Mouse (Mus musculus) adrenal gland, adult 18-20 months (tissue): Measurements from ENCODE around the gene Olfr623. TPM values are rescaled to one million over a fixed set of nuclear protein-coding genes. Genes with fewer than 3 reads are reported as not detected.

Source experiments
- DNase-seq, 2 experiments: peaks; one replicate each; pipeline ENCODE4 v3.0.0; 2021 to 2022; ENCODE audit warnings: low spot score in 2 of 2
- long read RNA-seq, 2 experiments: library from polyadenylated mRNA; stranded (forward); transcript quantifications; one replicate each; pipeline ENCODE4 v2.0.0; 2021
- total RNA-seq, 2 experiments: library from RNA; stranded (reverse); gene quantifications; 1 replicate in 1 of 2; 2 replicates in 1 of 2; pipeline ENCODE4 v1.2.3; 2021

Olfr623 gene
- not detected for total RNA-seq
- long read RNA-seq, experiment 1: 0 reads
- long read RNA-seq, experiment 2: 0 reads

- no peak for DNase-seq
Measured at GRCm38 (mm10) chr7:103663598-103663997, at the start of gene Olfr623. Gene Olfr623, minus strand, starts transcription at chr7:103663698.

- no peak for DNase-seq
Measured at GRCm38 (mm10) chr7:103712024-103712423, 48.5 kb upstream of the Olfr623 start.

DNA sequence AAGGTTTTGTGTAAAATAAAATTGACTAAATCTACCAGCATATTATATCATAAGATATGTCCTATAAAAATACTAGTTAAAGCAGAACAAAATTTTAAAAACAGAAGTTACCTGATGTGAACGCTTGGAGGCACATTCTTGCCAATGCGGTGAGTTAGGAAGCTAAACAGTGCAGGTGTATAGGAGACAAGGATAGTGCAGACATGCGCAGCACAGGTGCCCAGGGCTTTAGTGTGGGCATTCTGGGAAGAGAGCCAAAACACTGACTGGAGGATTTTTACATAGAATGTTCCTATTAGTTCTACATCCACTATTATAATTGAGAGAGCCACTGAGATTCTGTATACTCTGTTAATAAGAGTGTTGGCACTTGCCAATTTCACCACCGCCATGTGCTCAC is 36.0 kb upstream of the Olfr623 start:
- DNase-seq: no peak

- DNase-seq: no peak
Measured at GRCm38 (mm10) chr7:103682420-103682819, 18.9 kb upstream of the Olfr623 start, which contains the start of gene Olfr625-ps1. Gene Olfr625-ps1, plus strand, starts transcription at chr7:103682720.

DNA sequence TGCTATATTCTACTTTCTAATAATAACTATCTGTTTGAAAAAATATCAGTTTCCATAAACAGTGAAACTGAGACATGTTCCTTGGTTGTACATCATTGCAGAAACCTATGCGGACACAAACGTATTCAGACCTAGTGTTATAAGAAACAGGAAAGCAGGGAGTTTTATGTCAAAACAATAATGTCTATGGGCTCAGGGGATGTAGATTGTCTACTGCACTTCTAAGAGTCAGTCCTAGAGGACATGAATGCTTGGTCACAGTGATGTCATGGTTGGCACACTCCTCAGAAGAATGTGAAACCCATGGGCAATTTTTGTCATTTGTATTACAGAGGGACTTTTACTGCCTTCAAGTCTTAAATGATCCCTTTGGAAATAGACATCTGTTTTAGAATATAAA is 7.6 kb upstream of the Olfr623 start, which contains the start of gene Olfr624:
Gene Olfr624, minus strand, starts transcription at position 101 of the 400 bp plus-strand sequence.
- no peak for DNase-seq

GRCm38 (mm10) chr7:103644070-103644469 is 19.4 kb downstream of the Olfr623 start:
- DNase-seq: no peak

- no peak for DNase-seq
Measured at GRCm38 (mm10) chr7:103642602-103643001, 20.9 kb downstream of the Olfr623 start, which contains the start of gene Olfr622. Gene Olfr622, minus strand, starts transcription at chr7:103642702.

DNA sequence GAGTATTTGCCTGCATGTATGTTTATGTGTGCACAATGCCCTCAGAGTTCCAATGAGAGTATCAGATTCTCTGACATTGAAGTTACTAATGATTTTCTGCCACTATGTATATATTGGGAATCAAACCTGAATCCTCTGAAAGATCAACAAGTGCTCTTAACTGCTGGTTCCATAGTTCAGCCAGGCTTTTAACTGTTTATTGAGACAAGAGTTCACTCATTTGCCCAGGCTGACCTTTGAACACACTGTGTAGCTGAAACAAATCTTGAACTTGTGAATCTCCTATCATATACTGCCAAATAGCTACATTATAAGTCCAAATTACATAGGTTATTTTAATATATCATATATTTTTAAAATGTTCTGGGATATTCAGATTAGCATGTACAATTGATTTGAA is 26.7 kb downstream of the Olfr623 start:
- no peak for DNase-seq

GRCm38 (mm10) chr7:103612434-103612833 is 51.1 kb downstream of the Olfr623 start, which contains the start of gene Olfr620:
Gene Olfr620, minus strand, starts transcription at chr7:103612534.
- no peak for DNase-seq

Other genes starting within 250 kb of the Olfr623 start
- gene Usp17lc, start 248.6 kb downstream of the Olfr623 start, total RNA-seq: not detected
- gene Olfr605, start 218.3 kb downstream of the Olfr623 start, total RNA-seq: not detected
- not detected for gene Olfr606, start 214.7 kb downstream of the Olfr623 start, total RNA-seq
- not detected for gene Olfr607, start 199.5 kb downstream of the Olfr623 start, total RNA-seq
- not detected for gene Olfr608, start 193.8 kb downstream of the Olfr623 start, total RNA-seq
- gene Olfr609, start 165.6 kb downstream of the Olfr623 start, total RNA-seq: not detected
- gene Olfr610, start 151.6 kb downstream of the Olfr623 start, total RNA-seq: not detected
- gene Olfr611, start 142.9 kb downstream of the Olfr623 start, total RNA-seq: not detected
- not detected for gene Olfr612, start 121.0 kb downstream of the Olfr623 start, total RNA-seq
- gene Olfr613, start 115.6 kb downstream of the Olfr623 start, total RNA-seq: not detected
- gene Olfr615, start 107.6 kb downstream of the Olfr623 start, total RNA-seq: not detected
- not detected for gene Olfr616, start 94.6 kb downstream of the Olfr623 start, total RNA-seq
- gene Olfr617, start 90.6 kb downstream of the Olfr623 start, total RNA-seq: not detected
- gene Olfr618, start 73.6 kb downstream of the Olfr623 start, total RNA-seq: not detected
- not detected for gene Olfr619, start 63.1 kb downstream of the Olfr623 start, total RNA-seq
- gene Olfr620, start 51.2 kb downstream of the Olfr623 start, total RNA-seq: not detected
- gene Olfr622, start 21.0 kb downstream of the Olfr623 start, total RNA-seq: not detected
- gene Olfr624, start 7.5 kb upstream of the Olfr623 start, total RNA-seq: not detected
- not detected for gene Olfr625-ps1, start 19.0 kb upstream of the Olfr623 start, total RNA-seq
- not detected for gene Olfr243, start 51.0 kb upstream of the Olfr623 start, total RNA-seq
- not detected for gene Olfr628, start 66.7 kb upstream of the Olfr623 start, total RNA-seq
- gene Olfr629, start 81.2 kb upstream of the Olfr623 start, total RNA-seq: not detected
- gene Olfr630, start 93.6 kb upstream of the Olfr623 start, total RNA-seq: not detected
- gene Olfr69, start 107.9 kb upstream of the Olfr623 start, total RNA-seq: not detected
- not detected for gene Olfr68, start 116.0 kb upstream of the Olfr623 start, total RNA-seq
- gene Olfr67, start 128.1 kb upstream of the Olfr623 start, total RNA-seq: not detected
- 100 to 1,000 TPM; 185 to 588 TPM for gene Hbb-bt, start 150.3 kb upstream of the Olfr623 start, total RNA-seq
- gene Hbb-bs, start 164.4 kb upstream of the Olfr623 start, total RNA-seq: 1,000 to 10,000 TPM; 1,754 to 4,577 TPM
- not detected for gene Hbb-bh2, start 176.8 kb upstream of the Olfr623 start, total RNA-seq
- not detected for gene Hbb-bh1, start 179.5 kb upstream of the Olfr623 start, total RNA-seq
- gene Hbb-y, start 189.5 kb upstream of the Olfr623 start, total RNA-seq: not detected
- not detected for gene Olfr66, start 222.6 kb upstream of the Olfr623 start, total RNA-seq
- not detected for gene Olfr64, start 230.8 kb upstream of the Olfr623 start, total RNA-seq
- not detected for gene Olfr65, start 239.8 kb upstream of the Olfr623 start, total RNA-seq